Mouse (Mus musculus) A20 (cell line): ENCODE measurements around the gene Gm11232.

Source experiments
- DNase-seq: peaks from one replicate; pipeline ENCODE4 v3.0.0-alpha.2; 2011; ENCODE audit warnings: low read depth, low spot score

The Gm11232 gene

DNA sequence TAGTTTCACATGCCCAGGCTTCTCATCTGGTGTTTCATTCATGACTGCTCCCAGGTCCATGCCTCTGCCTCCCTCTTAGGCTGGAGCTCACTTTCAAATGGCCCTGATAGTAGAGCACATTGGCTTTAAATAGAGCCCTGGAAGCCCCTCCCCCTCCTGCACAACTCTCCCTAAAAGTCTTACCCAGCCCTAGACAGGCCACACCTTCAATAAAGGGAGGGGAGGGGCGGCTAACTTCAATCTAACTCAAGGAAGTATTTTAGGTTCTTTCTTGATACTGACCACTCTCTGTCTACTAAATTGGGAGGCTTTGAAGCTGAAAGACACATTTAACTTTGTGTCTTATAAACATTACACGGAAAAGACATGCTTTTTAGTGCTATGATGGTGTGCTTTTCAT lies at the start of gene Gm11232:
Gm11232 (minus strand) TSS at position 101 of the 400 bp plus-strand sequence.
- no peak for DNase-seq

DNA sequence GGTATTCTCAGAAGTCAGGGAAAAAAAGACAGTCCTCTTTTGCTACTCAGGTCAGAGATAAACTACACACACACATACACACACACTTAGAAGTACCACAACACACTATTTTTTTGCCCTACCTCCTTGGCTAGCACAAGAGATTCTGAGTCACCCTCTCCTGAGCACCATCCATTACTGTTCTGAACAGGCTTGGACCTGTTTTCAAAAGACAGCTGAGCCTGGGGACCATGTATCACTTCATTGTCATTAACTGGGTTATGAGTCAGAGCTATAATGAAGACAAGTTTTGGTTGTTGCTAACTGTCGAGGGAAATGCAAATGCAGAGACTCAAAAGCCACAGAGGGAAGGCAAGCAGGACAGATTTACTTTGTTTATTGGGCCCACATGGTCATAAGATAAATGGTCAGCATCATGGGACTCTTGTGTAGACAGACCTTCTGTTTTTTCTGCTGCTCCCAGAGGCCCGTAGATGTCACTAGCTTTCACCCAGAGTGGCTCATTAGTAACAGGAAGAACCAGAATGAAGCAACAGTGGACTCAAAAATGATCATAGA lies 48.3 kb upstream of the Gm11232 start:
- DNase-seq = no peak

DNA sequence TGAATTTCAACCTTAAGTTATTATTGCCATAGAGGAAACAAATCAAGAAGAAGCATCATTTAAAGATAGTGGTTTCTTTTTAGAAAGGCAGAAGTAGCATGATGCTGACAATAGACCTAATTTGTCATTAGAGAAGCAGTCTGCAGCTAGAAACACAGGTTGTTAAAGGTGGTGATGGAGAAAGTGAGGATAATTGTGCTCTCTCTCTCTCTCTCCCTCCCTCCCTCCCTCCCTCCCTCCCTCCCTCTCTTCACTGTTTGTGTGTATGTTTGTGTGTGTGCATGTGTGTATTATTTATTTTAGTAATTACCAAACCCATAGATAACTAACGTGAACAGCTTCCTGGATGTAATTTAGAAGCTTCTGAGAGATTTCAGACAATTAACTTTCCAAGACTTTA lies 7.8 kb upstream of the Gm11232 start:
- no peak for DNase-seq

GRCm38 (mm10) chr4:71765071-71765470 lies 7.3 kb upstream of the Gm11232 start:
- DNase-seq = no peak

DNA sequence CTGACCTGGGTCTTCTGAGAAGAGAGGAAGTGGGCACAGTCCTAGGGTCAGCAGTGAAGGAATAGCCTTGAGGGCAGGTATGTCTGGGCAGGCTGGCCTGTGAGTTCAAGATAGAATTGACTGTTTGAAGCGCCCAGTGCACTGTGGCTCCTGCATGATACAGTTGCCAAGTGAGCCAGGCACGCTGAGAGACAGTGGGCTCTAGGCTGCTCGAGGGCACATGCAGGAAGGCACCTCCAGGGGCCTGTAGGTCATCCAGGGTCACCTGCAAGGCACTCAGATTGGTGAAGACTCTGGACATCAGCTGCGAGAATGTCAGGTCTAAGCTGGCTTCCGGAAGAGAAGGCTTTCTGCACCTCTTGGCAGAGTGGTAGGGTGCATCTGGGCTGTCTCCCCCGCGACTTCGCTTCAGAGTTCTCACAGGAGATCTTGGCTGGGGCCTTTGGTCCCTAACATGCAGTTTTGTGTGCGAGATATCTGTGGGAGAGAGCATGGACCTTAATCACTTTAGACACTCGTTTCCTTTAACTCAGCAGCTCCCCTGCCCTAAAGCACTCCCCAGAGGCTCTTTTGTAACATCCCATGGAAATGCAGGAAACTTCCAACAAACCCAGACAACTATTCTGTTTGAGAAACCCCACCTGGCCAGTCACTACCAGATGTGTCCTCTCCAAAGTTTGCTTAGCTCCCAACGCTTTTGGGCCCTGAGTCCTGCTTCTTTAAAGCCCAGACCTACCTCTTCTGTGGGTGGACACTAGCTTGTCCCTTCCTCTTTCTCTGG lies 1.1 kb downstream of the Gm11232 start:
- no peak for DNase-seq

DNA sequence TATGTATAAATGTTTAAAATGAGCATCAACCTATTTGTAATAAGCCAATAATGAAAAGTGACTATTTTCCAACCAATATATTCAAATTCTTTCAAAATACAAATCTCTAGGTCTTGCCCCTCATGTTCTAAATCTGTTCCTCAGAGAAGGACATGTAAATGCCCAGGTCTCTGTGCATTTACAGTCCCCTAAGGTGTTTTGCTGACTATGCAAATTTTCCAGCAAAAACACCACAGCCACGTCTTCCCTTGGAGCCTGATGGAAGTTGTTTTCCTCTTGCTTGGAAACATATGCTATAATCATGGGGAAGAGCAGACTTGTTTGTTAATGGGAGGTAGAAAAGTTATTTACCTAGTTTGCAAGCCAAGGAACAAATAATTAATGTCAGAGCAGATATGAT lies 12.0 kb downstream of the Gm11232 start:
- DNase-seq = no peak

DNA sequence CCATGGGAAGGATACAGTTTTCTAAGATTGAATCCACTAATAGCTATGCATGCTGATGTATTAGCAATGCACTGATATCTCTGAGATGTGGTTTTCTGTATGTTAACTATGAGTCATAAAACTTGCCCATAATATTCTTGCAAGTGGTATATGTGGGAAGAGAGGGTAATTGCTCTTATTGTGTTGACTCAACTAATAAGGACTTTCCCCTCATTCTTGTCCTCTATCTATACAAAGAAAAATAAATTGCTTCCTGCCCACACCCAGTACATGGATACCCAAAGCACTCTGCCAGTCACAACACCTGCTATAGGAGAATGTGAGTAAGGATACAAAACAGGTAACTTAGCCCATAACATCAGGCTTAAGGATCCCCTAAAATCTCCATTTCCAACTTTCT lies 21.2 kb downstream of the Gm11232 start:
- no peak for DNase-seq

DNA sequence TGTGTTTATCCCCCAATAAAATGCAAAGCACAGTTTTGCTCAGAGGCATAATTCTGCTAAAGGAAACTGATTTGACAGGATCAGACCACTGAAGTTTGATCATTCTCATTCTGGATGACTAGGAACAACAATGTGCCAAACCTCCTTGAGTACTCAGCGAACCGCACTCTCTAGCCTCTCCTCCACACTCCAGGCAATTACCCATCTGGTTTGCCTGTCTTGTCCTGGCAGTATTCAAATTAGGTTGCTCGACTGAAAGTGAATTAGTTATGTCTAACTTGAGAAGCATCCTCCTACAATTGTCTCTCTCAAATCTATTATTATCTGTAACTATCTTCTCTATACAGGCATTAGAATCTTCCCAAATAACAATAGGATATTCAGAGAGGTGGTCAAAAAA lies 22.5 kb downstream of the Gm11232 start:
- DNase-seq = no peak

- DNase-seq = no peak
Observed at GRCm38 (mm10) chr4:71729401-71729800, 28.4 kb downstream of the Gm11232 start.

GRCm38 (mm10) chr4:71727611-71728010 lies 30.2 kb downstream of the Gm11232 start:
- DNase-seq = peak; percentile 86

DNA sequence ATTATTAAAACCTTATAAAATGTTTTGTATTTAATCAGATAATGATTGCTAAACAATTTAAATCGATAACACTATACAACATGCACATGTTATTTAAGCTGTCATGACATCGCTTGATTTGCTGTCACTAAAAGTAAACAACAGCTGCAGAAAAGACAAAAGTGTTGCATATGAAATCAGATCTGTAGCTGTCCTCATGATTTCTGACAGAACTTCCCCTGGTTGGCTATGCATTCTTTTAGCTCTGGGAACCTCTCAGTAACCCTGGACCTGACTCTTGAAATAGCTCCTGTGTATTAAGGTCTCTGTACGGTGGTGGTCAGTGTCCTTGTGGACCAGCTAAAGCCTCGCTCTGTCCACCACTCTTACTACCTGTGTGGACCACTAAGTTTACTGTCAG lies 30.7 kb downstream of the Gm11232 start:
- DNase-seq = peak; percentile 64

- peak; percentile 30 for DNase-seq
Observed at GRCm38 (mm10) chr4:71725889-71726288, 31.9 kb downstream of the Gm11232 start.
